Mouse (Mus musculus) layer of hippocampus, adult 9-11 months (tissue): Measurements from ENCODE around the gene Atp12a.

Experiments used
- DNase-seq: peaks from one replicate; pipeline ENCODE4 v3.0.0; 2022

Atp12a gene

DNA sequence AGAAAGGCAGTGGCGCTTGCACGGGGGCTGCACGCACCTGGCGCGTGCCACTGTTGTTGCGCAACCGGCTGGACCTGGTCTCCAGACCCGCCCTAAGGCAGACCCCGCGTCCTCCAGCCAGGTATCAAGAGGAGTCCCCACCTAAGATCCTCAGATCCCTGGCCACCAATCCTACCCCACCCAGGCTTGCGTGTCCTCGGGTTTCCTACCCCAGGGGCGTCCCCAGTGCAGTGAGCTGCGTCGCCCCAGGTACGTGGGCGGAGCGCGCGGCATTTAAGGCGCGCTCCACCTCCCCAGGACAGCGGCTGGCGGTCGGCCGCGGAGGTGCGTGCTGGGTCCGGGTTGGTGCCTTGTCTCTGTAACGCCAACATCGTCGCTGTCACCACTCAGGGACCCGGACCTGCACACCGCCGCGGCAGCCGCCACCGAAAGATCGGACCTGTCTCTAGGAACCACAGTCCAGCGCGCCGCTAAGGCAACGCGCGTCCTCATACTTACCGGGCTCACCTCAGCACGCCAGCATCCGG lies at the start of gene Atp12a:
Gene Atp12a, plus strand, starts transcription at position 358 of the 527 bp plus-strand sequence.
- no peak for DNase-seq

DNA sequence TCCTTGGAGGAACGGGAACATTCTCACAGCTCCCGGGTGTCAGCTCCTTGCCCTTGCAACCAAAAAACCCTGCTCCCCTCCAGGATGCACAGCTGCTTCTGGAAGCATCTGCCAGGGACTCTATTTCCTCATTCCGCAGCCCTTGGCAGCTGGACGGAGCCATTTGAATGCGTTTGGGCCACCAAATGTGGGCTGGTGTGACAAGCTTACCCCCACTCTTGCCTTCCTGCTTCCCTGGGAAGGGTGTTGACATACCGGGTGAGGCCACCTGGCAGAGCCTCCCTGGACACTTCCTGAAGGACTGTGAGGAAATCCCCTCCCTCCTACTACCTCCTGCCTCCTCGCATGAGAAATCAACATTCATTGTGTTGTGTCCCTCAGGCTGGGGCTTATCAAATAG lies 49.3 kb upstream of the Atp12a start:
- DNase-seq = no peak

DNA sequence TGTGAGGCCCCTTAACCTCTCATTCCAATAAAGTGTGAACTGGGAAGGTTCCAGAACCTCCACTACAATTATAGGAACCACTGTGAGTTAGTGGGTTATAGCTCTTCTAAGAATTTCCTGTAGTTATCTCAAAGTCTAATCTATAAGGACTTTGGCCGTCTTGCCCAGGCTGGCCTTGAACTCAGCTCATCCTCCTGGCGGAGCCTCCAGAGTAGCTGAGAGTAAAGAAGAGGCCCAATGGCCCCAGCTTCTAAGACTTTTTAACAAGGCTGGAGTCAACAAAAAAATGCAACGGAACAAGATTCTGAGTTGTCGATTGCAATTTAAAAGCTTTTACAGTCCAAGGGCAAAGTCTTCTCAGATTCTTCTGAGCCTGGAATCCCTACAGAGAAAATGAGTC lies 48.5 kb upstream of the Atp12a start:
- no peak for DNase-seq

DNA sequence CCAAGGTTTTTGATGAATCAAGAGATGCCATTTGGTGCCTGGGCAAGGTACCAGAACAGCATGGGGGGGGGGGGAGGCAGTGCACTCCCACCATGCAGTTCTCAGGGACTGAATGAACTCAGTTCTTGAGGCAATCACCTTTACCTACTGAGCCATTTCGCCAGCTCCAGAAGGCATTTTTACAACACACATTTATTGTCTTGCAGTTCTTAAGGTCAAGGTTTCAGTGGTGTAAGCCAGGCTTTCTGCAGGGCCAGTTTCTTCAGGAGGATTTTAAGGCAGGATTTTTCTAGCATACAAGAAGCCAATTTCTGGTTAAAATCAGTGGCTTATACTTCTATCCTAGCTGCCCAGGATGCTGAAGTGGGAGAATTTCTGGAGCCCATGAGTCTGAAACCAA lies 41.9 kb upstream of the Atp12a start:
- no peak for DNase-seq

DNA sequence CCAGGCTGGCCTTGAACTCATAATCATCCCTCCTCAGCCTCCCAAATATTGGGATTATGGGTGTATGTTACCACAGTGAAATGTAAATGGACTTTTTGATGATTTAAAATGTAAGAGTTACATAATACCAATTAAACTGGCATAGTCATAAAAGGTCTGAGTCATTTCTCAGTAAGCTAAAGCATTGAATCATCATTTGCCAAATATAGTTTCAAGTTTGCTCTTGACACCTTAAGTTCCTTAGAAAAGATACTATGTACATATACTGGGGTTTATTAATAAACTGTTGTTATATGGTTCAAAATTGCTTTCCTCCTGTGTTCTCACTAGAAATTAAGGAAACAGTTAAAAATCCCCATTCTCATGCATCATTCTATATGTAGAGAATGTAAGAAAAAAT lies 39.8 kb upstream of the Atp12a start:
- DNase-seq = no peak

DNA sequence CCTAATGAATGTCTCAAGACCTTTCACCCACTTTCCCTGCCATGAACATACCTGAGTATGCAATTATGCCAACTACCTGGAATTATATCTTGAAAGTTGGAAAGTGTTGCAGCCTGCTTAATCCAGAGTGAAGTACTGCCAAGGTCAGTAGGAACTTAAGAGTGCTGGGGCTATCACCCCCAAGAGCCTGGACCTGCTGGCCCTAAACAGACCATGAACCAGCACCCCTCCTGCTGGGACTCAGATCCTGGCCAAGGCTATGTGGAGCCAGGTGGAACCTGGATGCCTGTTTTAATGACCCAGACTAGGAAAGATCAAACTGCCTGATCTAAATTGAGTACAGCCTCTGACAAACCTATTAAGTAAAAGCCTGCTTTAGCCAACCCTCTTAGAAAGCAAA lies 31.2 kb upstream of the Atp12a start:
- no peak for DNase-seq

DNA sequence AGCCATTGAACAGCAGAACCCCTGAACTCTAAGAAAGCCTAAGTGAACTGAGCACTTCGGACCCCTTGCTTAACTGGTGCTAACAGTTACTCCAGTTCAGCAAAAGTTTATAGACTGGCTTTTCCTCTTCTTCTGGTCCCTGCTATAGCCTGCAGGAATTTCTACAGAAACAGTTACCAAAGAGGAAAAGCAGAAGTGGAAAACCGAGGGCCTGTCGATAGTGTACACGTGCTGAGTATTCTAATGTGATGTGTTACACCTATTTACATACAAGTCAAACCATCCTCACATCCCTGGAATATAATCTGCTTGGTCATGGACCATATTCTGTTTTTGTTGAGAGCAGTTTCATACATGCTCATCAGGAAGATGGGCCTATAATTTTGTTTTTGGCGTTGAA lies 30.4 kb upstream of the Atp12a start:
- no peak for DNase-seq

DNA sequence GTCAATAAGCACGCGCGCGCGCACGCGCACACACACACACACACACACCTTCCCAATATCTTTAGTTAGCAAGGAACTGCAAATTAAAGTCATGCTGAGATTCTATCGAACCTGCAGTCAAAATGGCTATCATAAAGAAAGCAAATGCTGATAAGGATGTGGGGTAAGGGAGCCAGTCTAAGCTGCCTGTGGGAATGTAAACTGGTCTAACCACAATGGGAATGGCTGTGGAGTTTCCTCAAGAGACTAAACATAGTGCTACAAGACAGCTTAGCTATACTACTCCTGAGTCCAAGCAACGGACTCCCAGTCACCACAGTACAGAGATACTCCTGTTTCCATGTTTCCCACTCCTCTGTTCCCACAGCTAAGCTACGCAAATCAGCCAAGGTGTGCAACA lies 28.8 kb upstream of the Atp12a start:
- DNase-seq = no peak

DNA sequence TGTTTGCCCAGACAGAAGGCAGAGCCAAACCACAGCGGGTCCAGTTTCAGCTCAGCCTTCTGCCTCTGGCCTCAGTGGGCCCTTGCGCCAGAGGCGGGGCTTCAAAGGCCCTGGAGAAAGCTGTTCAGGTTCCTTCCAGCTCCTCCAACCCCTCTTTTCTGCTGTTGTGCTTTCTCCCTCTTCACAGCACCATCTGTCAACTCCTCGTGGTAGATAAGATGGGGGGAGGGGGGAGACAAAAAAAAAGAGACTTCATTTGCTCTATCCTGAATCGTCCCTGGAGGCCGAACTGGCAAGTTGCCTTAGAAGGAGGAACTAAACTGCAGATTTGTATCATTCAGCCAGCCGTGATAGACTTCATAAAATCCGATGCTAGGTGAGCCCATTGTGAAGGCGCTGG lies 27.8 kb upstream of the Atp12a start:
- DNase-seq = no peak

DNA sequence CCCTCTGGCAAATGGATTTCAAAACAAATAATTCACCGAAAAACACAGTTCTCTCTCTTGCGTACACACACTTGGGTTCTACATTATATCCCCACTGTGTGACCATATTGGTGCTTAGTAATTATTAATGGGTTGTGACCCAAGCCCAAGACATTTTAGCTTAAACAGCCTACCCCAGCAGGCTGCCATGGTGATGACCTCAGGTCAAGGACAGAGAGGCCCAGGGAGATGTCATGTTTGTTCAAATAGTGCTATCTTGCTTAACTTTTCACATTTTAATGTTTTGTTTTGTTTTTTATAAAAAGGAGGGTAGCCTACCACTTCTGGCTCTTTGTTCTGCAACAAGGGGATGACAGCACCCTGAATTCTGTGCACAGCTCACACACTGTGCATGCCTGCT lies 27.2 kb upstream of the Atp12a start:
- no peak for DNase-seq

DNA sequence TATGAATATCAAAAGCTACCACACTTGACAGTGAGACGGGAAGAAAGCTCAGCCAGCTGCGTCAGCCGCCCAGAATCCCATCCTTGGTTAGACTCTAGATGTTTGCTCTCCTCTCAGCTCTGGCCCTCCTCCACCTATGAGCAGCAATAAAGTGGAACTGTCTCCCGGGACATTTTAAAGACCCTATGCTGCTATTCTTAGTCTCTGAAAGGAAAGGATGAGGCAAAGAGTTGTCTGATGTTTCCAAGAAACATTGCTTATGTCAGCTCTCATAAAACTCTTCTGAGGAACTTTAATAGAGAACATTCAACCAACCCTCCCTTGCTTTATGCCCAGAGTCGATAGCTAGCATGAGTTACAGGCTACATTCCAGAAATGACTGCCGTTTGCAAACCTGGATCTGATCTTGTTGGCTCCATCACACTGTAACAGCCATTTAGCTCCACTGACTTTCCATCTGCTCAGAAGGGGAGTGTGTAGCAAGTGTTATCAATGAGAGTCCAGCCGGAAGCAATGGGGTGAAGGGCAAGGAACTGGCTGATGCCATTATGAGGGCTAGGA lies 25.9 kb upstream of the Atp12a start:
- DNase-seq = no peak

DNA sequence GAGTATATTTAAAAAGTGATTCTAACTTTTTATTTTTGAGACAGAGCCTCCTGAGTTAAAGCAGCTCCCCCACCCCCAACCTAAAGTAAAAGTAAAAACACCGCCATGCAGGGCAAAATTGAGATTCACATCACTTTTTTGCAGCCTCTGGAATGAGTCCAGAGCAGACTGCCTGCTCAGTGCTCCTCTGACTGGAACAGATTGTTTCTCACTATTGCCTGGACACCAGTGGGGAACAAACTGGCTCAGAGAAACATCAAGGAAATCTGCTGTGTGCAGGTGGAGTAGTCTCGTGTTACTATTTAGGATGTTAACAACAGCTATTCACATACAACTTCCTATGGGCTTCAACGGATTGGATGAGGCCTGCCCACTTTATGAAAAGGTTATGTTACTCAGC lies 16.2 kb upstream of the Atp12a start:
- peak; percentile 13 for DNase-seq

DNA sequence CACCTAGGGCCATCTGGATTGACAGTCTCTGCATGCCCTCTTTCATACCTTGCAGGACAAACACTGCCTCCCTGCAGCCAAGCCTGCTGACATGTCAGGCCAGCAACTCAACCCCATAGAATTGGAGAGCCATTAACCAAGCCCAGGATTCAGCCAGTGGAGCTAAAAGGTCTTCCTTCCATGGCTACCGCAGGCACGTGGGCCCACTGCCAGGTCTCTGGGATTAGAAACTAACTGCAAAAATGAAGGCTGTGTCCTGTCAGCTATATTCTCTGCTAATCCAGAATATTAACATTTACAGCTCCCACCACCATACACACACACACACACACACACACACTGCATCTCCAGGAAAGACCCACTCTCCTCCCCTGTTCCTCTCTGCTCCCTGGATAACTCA lies 15.3 kb upstream of the Atp12a start:
- no peak for DNase-seq

DNA sequence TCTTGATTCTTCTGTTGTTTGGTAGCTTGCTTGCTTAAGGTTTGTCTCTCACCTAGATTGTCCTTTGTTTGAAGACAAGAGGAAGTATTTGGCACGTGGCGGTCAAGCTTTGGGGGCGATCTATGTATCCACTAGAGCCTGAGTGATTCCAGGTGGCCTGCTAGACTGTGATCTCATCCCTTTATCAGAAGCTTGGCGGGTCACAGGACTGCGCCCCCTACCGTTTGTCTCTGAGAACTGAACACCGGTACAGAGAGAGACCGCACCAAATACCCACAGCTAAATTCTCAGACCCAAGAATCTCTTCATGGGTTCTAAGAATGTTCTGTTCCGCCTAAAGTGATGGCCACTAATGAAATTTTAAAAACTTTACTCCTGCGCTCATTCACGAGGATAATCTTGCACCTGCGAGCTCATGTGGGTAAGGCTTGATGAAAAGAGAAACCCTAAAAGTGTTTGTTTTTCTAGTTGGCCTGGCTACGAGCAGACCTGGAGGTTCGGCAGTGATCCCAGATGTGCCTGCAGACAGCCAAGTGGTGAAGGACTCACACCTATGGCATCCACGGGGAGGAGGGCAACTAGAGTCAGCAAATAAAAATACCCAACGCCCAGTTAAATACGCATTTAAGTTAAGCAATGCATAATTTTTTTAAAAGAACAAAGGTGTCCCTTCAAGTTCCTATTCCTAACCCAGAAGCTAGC lies 12.8 kb upstream of the Atp12a start:
- DNase-seq = no peak

DNA sequence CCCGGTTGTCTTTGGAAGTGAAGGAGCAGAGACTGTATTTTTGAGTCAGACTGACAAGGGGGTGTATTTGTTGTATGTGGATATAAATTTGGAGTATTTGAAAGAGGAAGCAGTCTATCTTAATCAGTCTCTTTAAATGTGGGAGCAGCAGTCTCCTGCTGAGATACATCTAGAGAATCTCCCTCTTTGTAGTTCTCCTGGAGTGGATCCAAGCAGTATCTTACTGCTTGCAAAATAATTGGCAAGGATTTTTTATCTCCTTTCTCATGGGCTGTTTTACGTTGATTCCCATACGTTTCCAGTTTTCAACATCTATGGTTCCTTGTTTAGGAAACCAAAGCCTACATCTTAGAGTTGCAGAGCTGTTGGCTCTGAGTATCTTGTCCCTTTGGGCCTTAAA lies 10.1 kb upstream of the Atp12a start:
- no peak for DNase-seq

DNA sequence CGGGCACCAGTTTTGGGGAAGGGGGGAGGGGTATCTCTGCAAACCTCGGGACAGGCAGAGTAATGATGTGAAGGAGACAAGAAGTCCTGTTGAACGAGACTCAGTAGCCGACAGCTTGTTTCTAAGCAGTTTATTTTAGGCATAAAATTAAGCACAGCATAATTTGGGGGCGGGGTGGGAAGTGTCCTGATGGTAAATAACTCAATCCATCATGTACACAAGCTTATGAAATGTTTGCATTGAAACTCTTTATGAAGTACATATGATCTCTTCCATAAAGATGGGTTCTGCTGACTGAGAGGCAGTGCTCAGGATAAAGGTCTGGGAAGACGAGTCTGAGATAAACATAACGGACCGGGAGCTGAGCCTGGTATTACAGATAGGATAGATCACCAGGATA lies 9.5 kb upstream of the Atp12a start:
- DNase-seq = no peak

DNA sequence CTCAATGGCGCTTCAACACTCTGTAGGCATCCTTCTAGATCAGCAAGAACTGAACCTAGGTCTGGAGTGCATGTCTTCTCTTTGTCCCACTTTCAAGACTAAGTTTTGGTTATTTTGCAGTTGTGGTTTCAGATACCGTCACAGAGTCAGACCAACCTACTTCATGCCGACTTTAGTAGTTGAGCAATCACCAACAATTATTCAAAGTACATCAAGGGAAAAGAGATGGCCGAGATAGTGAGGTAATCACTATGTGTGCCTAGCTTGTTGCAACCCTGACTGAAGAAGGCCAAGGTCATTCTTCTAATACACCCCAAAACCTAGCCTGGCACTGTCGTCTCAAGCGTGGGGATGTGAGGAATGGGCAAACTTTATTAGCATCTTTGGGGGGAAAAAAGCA lies 8.7 kb upstream of the Atp12a start:
- DNase-seq = no peak

DNA sequence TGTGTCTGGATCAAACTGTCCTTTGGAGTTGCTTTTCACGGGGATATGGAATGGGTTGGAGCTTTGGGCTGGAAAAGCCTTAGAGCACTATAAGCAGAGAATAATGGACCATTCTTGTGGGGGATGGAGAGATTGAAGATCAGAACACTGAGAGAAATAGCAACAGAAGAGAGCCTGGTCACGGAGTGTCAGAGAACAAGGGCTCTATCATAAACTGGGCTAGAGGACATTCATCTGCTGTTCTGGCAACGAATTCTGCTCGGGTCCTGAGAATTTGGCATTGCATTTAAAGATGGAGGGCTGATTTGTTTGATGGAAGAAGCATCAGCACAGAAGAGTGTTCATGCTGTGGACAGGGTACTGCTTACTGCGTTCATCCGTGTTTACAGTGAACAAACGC lies 6.4 kb upstream of the Atp12a start:
- DNase-seq = no peak

DNA sequence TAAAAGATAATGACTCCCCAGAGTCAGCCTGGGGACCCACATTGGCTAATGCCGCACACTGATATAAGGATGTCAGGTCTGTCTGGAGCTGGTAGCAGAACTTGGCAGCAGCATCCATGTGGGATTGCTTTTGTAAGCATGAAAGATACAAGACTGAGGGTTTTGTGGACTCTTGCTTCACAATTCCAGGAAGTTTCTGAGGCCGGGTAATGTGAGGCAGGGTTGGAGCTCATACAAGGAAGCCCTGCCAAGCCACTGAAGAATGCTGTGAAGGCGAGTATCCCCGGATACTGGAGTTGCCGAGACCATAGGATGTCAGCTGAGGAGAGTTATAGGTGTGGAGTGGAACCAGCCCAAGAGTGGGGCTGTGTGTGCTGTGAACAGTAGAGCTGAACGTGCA lies 5.7 kb upstream of the Atp12a start:
- DNase-seq = no peak

DNA sequence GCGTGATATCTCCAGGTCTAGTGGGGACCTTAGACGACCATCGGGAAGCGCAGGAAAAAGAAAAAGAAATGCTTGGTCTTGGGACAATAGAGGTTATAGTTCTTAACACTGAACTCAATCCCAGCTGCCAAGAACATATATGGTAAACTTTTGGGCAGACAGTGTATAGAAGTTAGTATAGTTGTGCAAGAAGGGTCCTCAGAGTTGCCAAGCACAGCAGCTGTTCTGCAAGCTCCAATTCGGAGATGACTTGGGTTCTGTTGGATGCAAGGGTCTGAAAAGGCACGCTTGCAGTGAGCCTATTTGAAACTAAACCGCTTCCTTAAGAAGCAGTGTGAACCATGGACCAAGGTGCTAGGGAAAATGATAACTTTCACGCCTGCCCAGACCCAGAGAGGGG lies 424 bp downstream of the Atp12a start:
- no peak for DNase-seq

DNA sequence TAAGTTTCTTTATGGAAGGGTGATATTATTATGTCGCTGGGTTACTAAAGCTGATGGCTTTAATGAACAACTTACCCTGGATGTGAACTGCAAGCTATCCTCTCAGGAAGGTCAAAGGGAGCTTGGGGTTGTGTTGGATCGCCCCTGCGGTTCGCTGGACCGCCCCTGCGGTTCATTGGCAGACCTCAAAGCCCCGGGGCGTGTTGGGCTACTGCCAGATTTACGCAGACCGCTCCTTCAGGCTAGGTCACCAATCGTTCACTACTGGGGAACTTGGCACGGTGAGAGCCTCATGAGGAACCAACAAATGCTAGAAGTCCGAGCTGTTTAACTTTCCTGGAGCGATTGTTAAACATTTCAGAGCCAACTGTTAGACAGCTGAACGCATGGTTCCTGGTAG lies 1.8 kb downstream of the Atp12a start:
- DNase-seq = no peak

DNA sequence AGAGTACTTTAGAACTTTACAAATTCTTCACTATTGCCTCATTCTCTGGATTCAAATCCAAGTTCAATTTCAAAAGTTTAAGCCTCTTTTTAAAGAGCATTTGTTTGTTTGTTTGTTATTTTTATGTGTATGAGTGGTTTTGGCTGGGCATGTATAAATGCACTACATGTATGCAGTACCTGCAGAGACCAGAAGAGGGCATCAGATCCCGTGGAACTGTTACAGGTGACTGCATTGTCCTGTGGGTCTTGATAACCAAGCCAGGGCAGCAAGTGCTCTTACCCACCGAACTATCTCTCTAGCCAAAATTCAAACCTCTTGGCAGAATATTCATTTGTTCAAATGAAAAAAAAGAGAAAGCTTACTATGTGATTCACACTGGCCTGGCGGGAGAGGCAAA lies 4.0 kb downstream of the Atp12a start:
- no peak for DNase-seq

DNA sequence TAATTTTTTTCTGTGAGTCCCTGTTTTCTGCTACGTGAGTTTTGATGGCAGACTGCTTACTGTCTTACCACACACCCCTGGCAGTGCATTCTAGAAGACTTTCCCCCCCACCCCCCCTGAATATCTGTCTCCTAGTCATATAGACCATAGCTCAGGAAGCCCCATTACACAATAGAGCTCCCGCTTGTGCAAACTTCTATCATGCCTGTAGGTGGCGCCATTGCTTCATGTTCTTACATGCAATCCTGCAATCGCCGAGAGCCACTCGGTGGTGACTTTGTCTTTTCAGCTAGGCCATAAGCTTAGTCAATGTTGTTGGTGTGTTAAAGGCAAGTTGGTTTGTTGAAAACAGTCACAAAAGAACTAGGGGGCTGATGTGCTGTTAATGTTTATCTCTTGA lies 10.9 kb downstream of the Atp12a start:
- DNase-seq = peak; percentile 67

DNA sequence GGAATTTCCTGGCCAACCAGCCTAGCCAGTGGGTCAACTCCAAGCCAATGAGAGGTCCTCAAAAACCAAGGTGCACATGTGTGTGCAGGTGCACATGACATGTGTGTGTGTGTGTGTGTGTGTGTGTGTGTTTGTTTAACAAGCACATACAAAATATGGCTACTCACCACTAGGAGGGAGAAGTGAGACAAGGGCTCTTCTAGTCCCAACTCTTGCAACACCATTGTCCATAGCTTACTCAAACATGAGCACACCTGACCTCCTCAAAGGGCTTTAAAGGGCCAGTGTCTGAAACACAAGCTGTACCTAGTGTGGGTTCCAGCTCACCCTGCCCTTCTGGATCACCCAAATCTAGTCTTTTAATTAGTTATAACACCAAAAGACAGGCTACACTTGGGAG lies 12.9 kb downstream of the Atp12a start:
- no peak for DNase-seq

DNA sequence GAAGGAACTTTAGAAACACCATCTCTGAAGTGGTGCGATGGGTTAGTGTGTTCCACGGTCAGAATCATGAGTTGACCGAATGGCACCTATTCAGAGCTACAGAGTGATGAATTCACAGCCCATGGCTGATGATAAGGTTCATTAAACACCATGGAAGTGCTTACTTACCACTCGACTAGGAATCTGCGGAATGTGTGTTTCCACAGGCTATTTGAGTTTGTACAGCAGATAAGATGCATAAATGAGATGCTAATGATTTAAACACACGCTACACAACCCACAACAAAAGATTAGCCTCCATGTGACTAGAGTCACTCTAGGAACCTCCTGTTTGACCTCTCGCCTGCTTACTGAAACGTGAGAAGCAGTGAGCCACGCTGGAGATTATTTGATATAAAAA lies 14.5 kb downstream of the Atp12a start:
- DNase-seq = no peak
